In the genomic region with DNA sequence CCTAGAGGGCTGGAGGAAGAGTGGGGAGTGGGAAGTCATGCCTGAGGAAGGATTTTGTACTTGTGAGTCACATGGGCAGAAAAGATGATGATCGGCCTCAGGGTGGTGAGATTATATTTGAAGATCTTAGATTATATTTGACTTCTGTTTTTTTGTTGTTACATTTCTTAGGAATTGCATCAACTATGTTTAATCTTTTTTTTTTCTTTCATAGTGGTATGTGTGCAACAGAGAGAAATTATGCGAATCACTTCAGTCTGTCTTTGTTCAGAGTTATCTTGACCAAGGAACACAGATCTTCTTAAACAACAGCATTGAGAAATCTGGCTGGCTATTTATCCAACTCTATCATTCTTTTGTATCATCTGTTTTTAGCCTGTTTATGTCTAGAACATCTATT, we compare ENCODE assay signal across 25 mouse cellular contexts. TPM values are rescaled to one million over a fixed set of nuclear protein-coding genes. Genes with fewer than 3 reads are reported as not detected.
"Had no signal": no experiment of that assay in that cellular context is flagged by ENCODE, and none has a peak within 500 bp of the region (broad histone marks: within the 10 kb centered on the region; RNA-seq: fewer than 3 reads in every experiment).

No protein-coding gene starts in this region.

- H3K4me2 ChIP-seq: heart, embryonic 12.5 days; hindbrain, embryonic 12.5 days; hindbrain, embryonic 14.5 days; limb, embryonic 12.5 days; liver, embryonic 11.5 days; liver, embryonic 13.5 days had no signal

- H3K9me3 ChIP-seq: heart, embryonic 10.5 days; heart, embryonic 12.5 days; hindbrain, embryonic 12.5 days; limb, embryonic 10.5 days; liver, embryonic 13.5 days had no signal

- H3K4me3 ChIP-seq: heart, embryonic 10.5 days; heart, embryonic 12.5 days; hindbrain, embryonic 10.5 days; hindbrain, embryonic 12.5 days; layer of hippocampus, adult 2 months; left cerebral cortex, adult 2 months; limb, embryonic 10.5 days; limb, embryonic 12.5 days; liver, embryonic 13.5 days had no signal

- H3K27ac ChIP-seq: heart, embryonic 10.5 days; hindbrain, embryonic 10.5 days; hindbrain, embryonic 12.5 days; hindbrain, embryonic 14.5 days; layer of hippocampus, adult 2 months; left cerebral cortex, adult 2 months; limb, embryonic 10.5 days; limb, embryonic 12.5 days; liver, embryonic 13.5 days had no signal

- H3K9ac ChIP-seq: heart, embryonic 12.5 days; hindbrain, embryonic 12.5 days; hindbrain, embryonic 14.5 days; limb, embryonic 12.5 days; liver, embryonic 13.5 days had no signal

- H3K27me3 ChIP-seq: heart, embryonic 12.5 days; hindbrain, embryonic 12.5 days; limb, embryonic 12.5 days; liver, embryonic 13.5 days had no signal

- DNase-seq: gastrocnemius, postnatal 14 days; gastrocnemius, postnatal 36 days; heart, adult 18-20 months; heart, postnatal 10 days; heart, postnatal 4 days; kidney, adult 2 months; kidney, postnatal 10 days; kidney, postnatal 25 days; kidney, postnatal 4 days; liver; liver, embryonic 13.5 days had no signal

- H3K4me1 ChIP-seq: heart, embryonic 10.5 days; hindbrain, embryonic 10.5 days; hindbrain, embryonic 12.5 days; limb, embryonic 10.5 days had no signal

- ATAC-seq: hindbrain, embryonic 16.5 days; inflammation-experienced regulatory T-cells, adult 6 months; intestine, embryonic 16.5 days had no signal

RNA-seq across cellular contexts. Expression of a gene that starts 33.8 kb away (rescaled TPM):
- polyA plus RNA-seq: heart, embryonic 12.5 days; inflammation-experienced regulatory T-cells, adult 6 months; kidney, embryonic 14.5 days; limb, embryonic 10.5 days; liver, embryonic 11.5 days; liver, embryonic 13.5 days had no signal
